Mouse (Mus musculus) hindbrain, embryonic 13.5 days (tissue): ENCODE data around the gene Aldh5a1. TPM values are rescaled to one million over a fixed set of nuclear protein-coding genes. Genes with fewer than 3 reads are reported as not detected.

Experiments used
- ATAC-seq: fragments of 200-750 bp; cut with Nextera tagmentation; 2 replicates; pipeline ENCODE4 v1.8.0; 2017; ENCODE audit warnings: moderate TSS enrichment; ENCODE audit not compliant: low FRiP score
- H3K27ac ChIP-seq: fragments of 300-500 bp; sonication (generic); 2 replicates; pipeline ENCODE4 v1.5.1; 2015; ENCODE audit warnings: inconsistent platforms, mild to moderate bottlenecking, moderate library complexity
- H3K27me3 ChIP-seq: fragments of 300-500 bp; sonication (generic); 2 replicates; pipeline ENCODE4 v1.6.1; 2015; ENCODE audit warnings: mild to moderate bottlenecking, inconsistent platforms
- H3K36me3 ChIP-seq: fragments of 300-500 bp; sonication (generic); 2 replicates; pipeline ENCODE4 v1.6.1; 2015; ENCODE audit warnings: mild to moderate bottlenecking, inconsistent platforms
- H3K4me1 ChIP-seq: fragments of 300-500 bp; sonication (generic); replicated peaks from 2 replicates; pipeline ENCODE4 v1.6.1; 2015; ENCODE audit warnings: inconsistent platforms
- H3K4me2 ChIP-seq: fragments of 300-500 bp; sonication (generic); 2 replicates; pipeline ENCODE4 v1.6.1; 2015; ENCODE audit warnings: inconsistent platforms, mild to moderate bottlenecking, moderate library complexity
- H3K4me3 ChIP-seq: fragments of 300-500 bp; sonication (generic); 2 replicates; pipeline ENCODE4 v1.5.1; 2015; ENCODE audit warnings: mild to moderate bottlenecking, inconsistent platforms
- H3K9ac ChIP-seq: fragments of 300-500 bp; sonication (generic); 2 replicates; pipeline ENCODE4 v1.6.1; 2015; ENCODE audit warnings: mild to moderate bottlenecking, inconsistent platforms
- H3K9me3 ChIP-seq: fragments of 300-500 bp; sonication (generic); 2 replicates; pipeline ENCODE4 v1.6.1; 2016; ENCODE audit warnings: inconsistent platforms
- WGBS: fragments of 180-500 bp; shearing (Covaris S2); methylation state at CpG from one replicate; pipeline ENCODE4 v1.1.7; 2015; 5-methylcytosine and 5-hydroxymethylcytosine counted together
- polyA plus RNA-seq: library from polyadenylated mRNA; unstranded; fragments of >200 nt; fragmentation: Nextera tagmentation; extraction: Ambion mirVana; gene quantifications from 2 replicates; pipeline ENCODE4 v1.2.1, GENCODE M21; 2015

The Aldh5a1 gene
- polyA plus RNA-seq, 1 experiment from 2014 or later, result 8.7 TPM

DNA sequence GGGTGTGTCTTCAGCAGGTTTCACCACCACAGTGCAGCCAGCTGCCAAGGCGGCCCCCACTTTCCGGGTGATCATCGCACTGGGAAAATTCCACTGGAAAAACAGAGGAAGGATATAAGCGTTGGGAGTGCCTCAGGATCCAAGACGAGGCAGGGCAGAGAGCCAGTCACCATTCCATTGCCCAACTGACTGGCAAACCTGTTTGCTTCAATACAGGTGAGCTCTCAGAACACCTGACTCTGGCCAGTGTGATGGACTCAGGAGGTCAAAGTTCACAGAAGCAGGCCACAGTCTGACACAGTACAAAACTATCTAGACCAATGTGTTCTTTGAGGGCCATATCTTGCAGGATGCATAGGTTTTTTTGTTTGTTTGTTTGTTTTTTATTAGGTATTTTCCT, 13.5 kb downstream of the Aldh5a1 start:
- Histone ChIP-seq H3K4me1 (no peaks in the 10 kb centered on the region), H3K4me3 (no peak overlapping the region), H3K9ac (no peak overlapping the region), H3K27me3 (no peaks in the 10 kb centered on the region), H3K27ac (no peak overlapping the region), H3K36me3 (peaks cover 45% of the 10 kb centered on the region), H3K4me2 (no peak overlapping the region), H3K9me3 (no peaks in the 10 kb centered on the region)
- ATAC-seq, result no peak
- WGBS, result 96% methylated on average over 5 of the region's 5 CpGs

DNA sequence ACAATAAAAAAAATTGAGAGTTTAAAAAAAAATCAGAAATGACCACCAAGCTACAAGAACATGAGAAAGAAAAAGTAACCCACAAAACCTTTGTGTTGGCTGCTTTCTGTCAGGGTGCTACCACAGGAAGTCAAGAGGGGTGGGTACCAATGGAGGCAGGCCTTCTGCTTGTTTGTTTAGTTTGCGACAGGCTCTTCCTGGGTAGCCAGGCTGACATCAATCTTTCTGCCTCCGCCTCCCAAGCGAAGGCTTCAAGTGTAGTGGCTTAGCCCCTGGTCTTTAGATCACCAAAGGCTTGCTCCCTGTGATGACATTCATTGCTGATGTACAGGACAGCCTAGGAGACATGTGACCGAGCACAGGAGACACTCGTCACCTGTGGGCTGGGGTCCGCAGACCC, 16.2 kb downstream of the Aldh5a1 start:
- Histone ChIP-seq H3K4me2 (no peak overlapping the region), H3K9me3 (no peaks in the 10 kb centered on the region), H3K36me3 (peaks cover 61% of the 10 kb centered on the region), H3K27me3 (no peaks in the 10 kb centered on the region), H3K27ac (no peak overlapping the region), H3K9ac (no peak overlapping the region), H3K4me1 (no peaks in the 10 kb centered on the region), H3K4me3 (no peak overlapping the region)
- 89% methylated on average over 6 of the region's 6 CpGs for WGBS
- ATAC-seq, result no peak

DNA sequence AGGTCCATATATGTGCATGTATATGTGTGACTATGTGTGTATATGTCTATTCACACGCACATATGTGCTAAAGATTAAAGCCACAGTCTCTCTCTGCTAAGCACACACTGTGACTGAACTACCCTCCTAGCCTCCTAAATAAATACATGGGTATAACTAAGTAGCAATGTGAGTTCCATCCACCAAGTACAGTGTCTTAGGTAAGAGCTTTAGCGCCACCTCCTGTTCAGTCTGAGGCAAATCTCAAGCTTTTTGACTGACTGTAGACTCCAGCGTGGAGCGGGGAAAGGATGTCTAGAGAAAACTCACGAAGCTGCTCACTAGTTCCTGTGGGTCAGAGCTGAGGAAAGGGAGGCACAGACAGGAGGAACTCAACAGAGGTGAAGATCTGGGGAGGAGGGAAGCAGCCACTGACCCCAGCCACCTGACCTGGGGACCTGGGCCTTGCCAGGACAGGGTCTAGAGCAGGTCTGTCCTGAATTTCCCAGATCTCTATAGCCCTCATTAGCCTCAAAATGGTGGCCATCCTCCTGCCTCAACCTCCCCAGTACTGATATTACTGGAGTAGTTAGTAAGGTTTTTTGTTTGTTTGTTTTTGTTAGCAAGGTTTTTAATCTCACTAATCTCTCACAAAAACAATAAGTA, 17.0 kb downstream of the Aldh5a1 start:
- 31% methylated on average over 5 of the region's 5 CpGs for WGBS
- H3K4me3 ChIP-seq, result no peak overlapping the region
- no peak overlapping the region for H3K27ac ChIP-seq
- H3K9me3 ChIP-seq, result no peaks in the 10 kb centered on the region
- ATAC-seq, result peak; percentile 72
- no peak overlapping the region for H3K9ac ChIP-seq
- peaks cover 57% of the 10 kb centered on the region for H3K36me3 ChIP-seq
- H3K4me1 ChIP-seq, result no peaks in the 10 kb centered on the region
- no peak overlapping the region for H3K4me2 ChIP-seq
- H3K27me3 ChIP-seq, result no peaks in the 10 kb centered on the region

DNA sequence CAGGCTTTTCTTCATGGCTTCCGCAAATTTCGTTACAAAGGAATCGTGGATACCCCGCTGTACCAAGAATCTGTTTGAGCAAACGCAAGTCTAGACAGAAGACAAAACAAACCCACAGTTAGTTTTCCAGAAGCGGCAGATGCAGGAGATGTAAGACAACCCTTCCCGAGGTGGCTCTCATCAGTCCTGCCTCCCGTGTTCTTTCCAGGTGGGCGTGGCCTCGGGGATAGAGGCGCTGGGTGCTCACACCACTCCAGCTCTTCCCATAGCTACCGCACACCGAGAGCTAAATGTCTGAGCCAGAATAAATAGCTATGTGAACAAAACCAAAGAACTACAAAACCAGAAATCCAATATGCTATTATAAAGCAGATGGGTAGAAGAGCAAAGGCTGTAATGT, 21.6 kb downstream of the Aldh5a1 start:
- WGBS, result 67% methylated on average over 13 of the region's 13 CpGs
- no peaks in the 10 kb centered on the region for H3K9me3 ChIP-seq

DNA sequence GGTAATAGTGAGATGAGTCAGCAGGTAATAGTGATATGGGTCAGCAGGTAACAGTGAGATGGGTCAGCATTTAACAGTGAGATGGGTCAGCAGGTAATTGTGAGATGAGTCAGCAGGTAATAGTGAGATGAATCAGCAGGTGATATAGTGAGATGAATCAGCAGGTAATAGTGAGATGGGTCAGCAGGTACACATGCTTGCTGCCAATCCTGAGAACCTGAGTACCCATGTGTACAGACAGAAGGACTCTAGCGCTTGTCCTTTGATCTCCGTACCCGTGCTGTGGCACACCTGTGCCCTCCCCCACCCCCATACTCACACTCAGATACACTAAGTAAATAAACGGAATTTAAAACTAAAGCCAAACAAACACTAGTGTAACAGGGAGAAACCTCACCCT, 22.5 kb downstream of the Aldh5a1 start:
- H3K9ac ChIP-seq, result no peak overlapping the region
- H3K9me3 ChIP-seq, result no peaks in the 10 kb centered on the region
- H3K27ac ChIP-seq, result no peak overlapping the region
- no peak for ATAC-seq
- peaks cover 58% of the 10 kb centered on the region for H3K36me3 ChIP-seq
- no peak overlapping the region for H3K4me3 ChIP-seq
- no peak overlapping the region for H3K4me2 ChIP-seq
- no peaks in the 10 kb centered on the region for H3K27me3 ChIP-seq
- H3K4me1 ChIP-seq, result no peaks in the 10 kb centered on the region
- WGBS, result 95% methylated on average over 4 of the region's 4 CpGs

More for the DNA sequence above, 21.6 kb downstream of the Aldh5a1 start:
- no peak overlapping the region for H3K9ac ChIP-seq
- H3K4me3 ChIP-seq, result no peak overlapping the region
- no peaks in the 10 kb centered on the region for H3K27me3 ChIP-seq
- H3K27ac ChIP-seq, result no peak overlapping the region
- H3K4me1 ChIP-seq, result no peaks in the 10 kb centered on the region
- no peak for ATAC-seq
- H3K4me2 ChIP-seq, result no peak overlapping the region
- peaks cover 58% of the 10 kb centered on the region for H3K36me3 ChIP-seq

DNA sequence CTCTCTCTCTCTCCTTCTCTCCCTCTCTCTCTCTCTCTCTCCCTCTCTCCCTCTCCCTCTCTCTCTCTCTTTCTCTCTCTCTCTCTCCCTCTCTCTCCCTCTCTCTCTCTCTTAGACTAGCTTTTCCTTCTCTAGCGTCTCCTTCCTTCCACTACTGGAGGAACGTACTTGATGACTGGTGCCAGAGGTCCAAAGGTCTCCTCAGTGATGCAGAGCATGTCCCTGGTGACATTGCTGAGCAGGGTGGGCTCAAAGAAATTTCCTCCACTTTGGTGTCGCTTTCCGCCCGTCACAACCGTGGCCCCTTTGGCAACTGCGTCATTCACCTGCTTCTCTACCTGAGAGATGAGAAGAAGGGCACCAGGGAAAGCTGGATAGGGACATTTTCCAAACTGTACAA, 23.9 kb downstream of the Aldh5a1 start:
- H3K36me3 ChIP-seq, result peaks cover 49% of the 10 kb centered on the region
- no peaks in the 10 kb centered on the region for H3K27me3 ChIP-seq
- 94% methylated on average over 7 of the region's 7 CpGs for WGBS
- no peaks in the 10 kb centered on the region for H3K9me3 ChIP-seq
- no peak overlapping the region for H3K27ac ChIP-seq
- H3K4me1 ChIP-seq, result no peaks in the 10 kb centered on the region
- H3K4me2 ChIP-seq, result no peak overlapping the region
- no peak overlapping the region for H3K4me3 ChIP-seq
- ATAC-seq, result no peak
- H3K9ac ChIP-seq, result no peak overlapping the region

DNA sequence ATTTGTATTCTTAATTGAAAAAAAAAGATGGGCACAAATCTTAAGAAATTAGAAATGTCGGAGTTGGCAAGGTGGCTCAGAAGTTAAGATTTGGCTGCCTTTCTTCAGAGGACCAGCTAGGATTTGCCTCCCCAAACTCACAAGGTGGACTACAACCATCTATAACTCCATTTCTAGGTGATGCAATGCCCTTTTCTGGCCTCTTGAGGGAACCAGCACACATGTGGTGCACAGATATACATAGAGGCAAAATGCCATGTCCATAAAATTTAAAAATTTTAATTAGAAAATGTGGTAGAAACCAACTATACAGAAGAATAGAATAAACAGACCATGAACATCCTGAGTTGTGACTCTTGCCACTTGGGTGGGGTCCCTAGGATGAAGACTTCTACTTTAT, 28.3 kb downstream of the Aldh5a1 start:
- no peak overlapping the region for H3K4me2 ChIP-seq
- H3K9ac ChIP-seq, result no peak overlapping the region
- no peak overlapping the region for H3K27ac ChIP-seq
- no peak for ATAC-seq
- H3K36me3 ChIP-seq, result peaks cover 24% of the 10 kb centered on the region
- no peaks in the 10 kb centered on the region for H3K9me3 ChIP-seq
- H3K27me3 ChIP-seq, result no peaks in the 10 kb centered on the region
- H3K4me3 ChIP-seq, result no peak overlapping the region
- WGBS, result 95% methylated on average over 1 of the region's 1 CpGs
- H3K4me1 ChIP-seq, result no peaks in the 10 kb centered on the region

DNA sequence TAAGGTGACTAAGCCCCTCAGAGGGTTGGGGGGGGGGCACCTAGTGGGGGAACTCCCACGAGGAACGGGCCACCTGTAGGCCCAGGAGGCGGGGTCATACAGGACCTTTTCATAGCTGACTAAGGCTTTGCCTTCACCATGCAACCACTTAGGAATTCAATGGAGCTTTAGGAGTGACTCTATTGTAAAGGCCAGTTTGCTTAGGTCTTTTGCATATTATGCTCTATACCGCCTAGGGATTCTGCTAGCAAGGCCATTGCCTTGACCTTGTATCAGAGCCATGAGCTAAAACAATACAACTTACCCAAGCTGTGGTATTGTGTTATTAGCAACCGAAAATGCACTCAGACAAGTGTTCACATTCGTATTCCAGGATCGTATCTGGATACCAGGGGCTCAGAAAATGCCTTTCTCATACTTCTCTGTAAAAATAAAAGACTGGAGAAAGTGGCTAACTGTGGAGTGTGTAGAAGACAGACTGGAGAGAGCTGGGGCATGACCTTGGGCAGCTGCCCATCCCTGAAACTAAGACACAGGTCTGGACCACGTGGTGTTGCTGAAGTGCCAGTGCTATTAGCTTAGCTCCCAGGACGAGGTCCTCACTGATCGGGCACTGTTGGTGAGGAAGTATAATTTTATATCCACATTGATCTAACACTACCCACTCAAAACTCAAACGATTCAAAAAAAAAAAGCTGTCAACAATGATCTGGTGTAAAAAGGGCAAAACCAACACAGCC, 30.5 kb downstream of the Aldh5a1 start:
- Histone ChIP-seq H3K4me1 (no peaks in the 10 kb centered on the region), H3K27me3 (no peaks in the 10 kb centered on the region), H3K9ac (no peak overlapping the region), H3K27ac (no peak overlapping the region), H3K4me3 (no peak overlapping the region), H3K9me3 (no peaks in the 10 kb centered on the region), H3K4me2 (no peak overlapping the region), H3K36me3 (peaks cover 8% of the 10 kb centered on the region)
- ATAC-seq, result no peak
- WGBS, result 76% methylated on average over 11 of the region's 11 CpGs

DNA sequence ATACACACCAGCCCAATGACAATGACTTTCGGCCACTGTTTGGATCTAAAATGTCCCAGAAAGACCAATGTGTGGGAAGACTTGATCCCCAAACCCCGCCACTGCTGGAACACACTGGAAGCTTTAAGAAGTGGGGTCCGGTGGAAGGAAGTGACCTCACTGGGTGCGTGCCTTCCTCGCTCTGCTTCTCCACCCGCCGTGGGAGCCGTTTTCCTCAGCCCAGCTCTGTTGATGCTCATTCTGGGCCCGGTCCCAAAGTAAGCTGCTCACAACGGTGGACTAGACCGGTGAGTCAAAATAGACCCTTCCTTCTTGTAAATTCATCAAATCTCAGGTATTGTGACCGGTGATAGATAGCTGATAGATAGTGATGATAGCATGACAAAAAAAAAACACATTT, 32.0 kb downstream of the Aldh5a1 start:
- no peak overlapping the region for H3K27ac ChIP-seq
- 92% methylated on average over 12 of the region's 12 CpGs for WGBS
- no peak overlapping the region for H3K9ac ChIP-seq
- H3K27me3 ChIP-seq, result no peaks in the 10 kb centered on the region
- no peak overlapping the region for H3K4me2 ChIP-seq
- peaks cover 5% of the 10 kb centered on the region; the same call in 1 of the 2 replicates for H3K36me3 ChIP-seq
- H3K4me3 ChIP-seq, result no peak overlapping the region
- no peak for ATAC-seq
- no peaks in the 10 kb centered on the region for H3K4me1 ChIP-seq
- H3K9me3 ChIP-seq, result no peaks in the 10 kb centered on the region

DNA sequence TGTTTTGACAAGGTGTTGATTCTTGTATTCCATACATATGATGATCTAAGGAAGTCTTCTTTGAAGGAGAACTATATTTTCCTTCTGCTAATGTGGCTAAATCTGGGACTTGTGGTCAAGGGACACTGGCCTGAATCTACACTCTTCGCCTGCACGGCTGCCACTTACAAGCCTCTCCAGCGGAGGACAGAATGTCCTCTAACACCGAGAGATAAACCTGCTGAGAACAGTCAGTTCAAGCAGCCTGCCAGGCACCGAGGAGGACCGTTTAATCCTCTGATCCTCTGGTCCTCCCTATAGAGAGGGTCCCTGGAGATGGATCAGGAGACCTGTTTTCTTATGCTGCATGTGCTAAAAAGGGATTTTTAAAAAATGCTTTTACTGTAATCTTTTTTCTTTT, 34.0 kb downstream of the Aldh5a1 start:
- Histone ChIP-seq H3K27me3 (no peaks in the 10 kb centered on the region), H3K4me1 (no peaks in the 10 kb centered on the region), H3K9me3 (no peaks in the 10 kb centered on the region), H3K9ac (no peak overlapping the region), H3K36me3 (peaks cover 9% of the 10 kb centered on the region; the same call in 1 of the 2 replicates), H3K4me3 (no peak overlapping the region), H3K4me2 (no peak overlapping the region), H3K27ac (no peak overlapping the region)
- WGBS, result 84% methylated on average over 6 of the region's 6 CpGs
- ATAC-seq, result no peak

DNA sequence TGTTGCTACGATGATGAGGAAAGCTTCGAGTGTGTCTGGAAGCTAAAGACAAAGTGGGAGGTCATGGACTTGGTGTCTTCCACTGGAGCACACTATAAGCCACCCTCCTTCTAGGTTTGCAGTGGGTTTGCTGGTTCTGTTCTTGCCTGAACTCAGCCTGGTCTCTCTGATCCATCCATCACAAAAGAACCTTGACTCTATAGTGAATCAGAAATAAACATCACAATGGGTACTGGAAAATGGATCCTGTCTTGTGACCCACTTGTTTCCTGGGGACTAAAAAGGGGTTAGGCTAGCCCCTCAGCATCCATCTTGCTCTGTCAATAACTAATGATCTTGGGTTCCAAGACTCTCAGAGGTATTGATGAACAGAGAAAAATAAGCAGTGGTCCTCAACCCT, 35.5 kb downstream of the Aldh5a1 start:
- peaks cover 9% of the 10 kb centered on the region; the same call in 1 of the 2 replicates for H3K36me3 ChIP-seq
- H3K27me3 ChIP-seq, result no peaks in the 10 kb centered on the region
- H3K9ac ChIP-seq, result no peak overlapping the region
- H3K27ac ChIP-seq, result no peak overlapping the region
- WGBS, result 90% methylated on average over 2 of the region's 2 CpGs
- H3K4me3 ChIP-seq, result no peak overlapping the region
- H3K4me2 ChIP-seq, result no peak overlapping the region
- H3K4me1 ChIP-seq, result no peaks in the 10 kb centered on the region
- no peak for ATAC-seq
- no peaks in the 10 kb centered on the region for H3K9me3 ChIP-seq

DNA sequence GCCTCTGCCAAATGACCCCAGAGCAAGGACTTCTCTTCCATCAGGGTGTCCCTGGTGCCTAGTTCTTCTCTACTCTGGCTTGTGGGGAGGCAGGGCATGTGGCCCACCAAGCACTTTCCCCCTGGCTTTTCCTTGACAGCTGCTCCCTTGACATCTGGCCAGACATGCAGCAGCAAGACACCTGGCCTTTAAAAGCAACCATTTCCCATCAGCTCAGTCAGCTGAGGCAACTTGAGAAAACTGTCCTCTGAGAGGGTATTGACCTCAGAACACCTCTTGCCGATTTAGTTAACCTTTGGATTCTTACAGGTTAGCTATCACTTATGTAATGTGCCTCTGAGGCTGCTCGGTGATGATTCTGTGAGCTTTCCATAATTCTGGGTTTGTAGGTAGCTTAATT, 43.6 kb downstream of the Aldh5a1 start:
- Histone ChIP-seq H3K27me3 (no peaks in the 10 kb centered on the region), H3K4me3 (no peak overlapping the region), H3K9ac (no peak overlapping the region), H3K27ac (no peak overlapping the region), H3K4me1 (no peaks in the 10 kb centered on the region; the same call in 1 of the 2 replicates), H3K36me3 (peaks cover 4% of the 10 kb centered on the region; the same call in 1 of the 2 replicates), H3K9me3 (no peaks in the 10 kb centered on the region), H3K4me2 (no peak overlapping the region)
- ATAC-seq, result no peak
- WGBS, result 90% methylated on average over 2 of the region's 2 CpGs

DNA sequence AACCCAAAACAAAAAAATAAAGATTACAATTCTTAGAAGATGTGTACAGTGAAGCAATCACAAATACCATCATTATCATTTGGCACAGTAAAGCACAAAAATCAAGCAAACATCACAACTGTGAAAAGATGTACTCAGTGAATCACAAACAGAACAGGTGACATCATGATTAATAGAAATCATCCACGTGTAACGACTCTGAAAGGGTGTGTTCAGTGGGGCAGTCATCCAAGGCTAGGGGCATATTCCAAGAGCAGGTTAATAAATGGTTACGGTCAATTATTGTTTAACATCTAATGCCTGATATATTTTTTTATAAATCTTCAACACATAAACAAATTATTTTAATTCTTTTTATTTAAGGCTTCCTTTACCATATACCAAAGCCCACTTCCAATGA, 44.9 kb downstream of the Aldh5a1 start:
- Histone ChIP-seq H3K4me1 (no peaks in the 10 kb centered on the region; the same call in 1 of the 2 replicates), H3K27ac (no peak overlapping the region), H3K27me3 (no peaks in the 10 kb centered on the region), H3K9me3 (no peaks in the 10 kb centered on the region), H3K9ac (no peak overlapping the region), H3K4me3 (no peak overlapping the region), H3K4me2 (no peak overlapping the region), H3K36me3 (peaks cover 4% of the 10 kb centered on the region; the same call in 1 of the 2 replicates)
- no peak for ATAC-seq
- WGBS, result 84% methylated on average over 3 of the region's 3 CpGs
